ENCODE assay signal across 9 mouse cellular contexts in genomic region chr2:11558654-11559053, GRCm38 (mm10).
"Had no signal": no experiment of that assay in that cellular context is flagged by ENCODE, and none has a peak within 500 bp of the region (broad histone marks: within the 10 kb centered on the region; RNA-seq: fewer than 3 reads in every experiment).

No protein-coding gene starts in this region.

- DNase-seq: kidney, adult 2 months; kidney, postnatal 25 days; liver, embryonic 13.5 days; lung, adult 2 months; lung, postnatal 14 days; lung, postnatal 4 days; retina, postnatal 1 day; right cerebral cortex, postnatal 4 days; thymus, postnatal 25 days had no signal
